In the genomic region with DNA sequence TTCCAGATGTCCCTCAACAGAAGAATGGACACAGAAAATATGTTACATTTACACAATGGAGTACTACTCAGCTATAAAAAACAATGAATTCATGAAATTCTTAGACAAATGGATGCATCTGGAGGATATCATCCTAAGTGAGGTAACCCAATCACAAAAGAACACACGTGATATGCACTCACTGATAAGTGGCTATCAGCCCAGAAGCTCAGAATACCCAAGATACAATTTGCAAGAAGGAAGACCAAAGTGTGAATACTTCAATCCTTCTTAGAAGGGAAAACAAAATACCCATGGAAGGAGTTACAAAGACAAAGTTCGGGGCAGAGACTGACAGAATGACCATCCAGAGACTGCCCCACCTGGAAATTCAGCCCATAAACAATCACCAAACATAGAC, we compare ENCODE assay signal across 1 mouse cellular context.
TF ChIP-seq lines count a peak whose summit lies in the region.

No protein-coding gene starts in this region.

TF ChIP-seq in MEL, 35 proteins besides CTCF, POLR2A, EP300 and RAD21:
- TF ChIP-seq TCF12 (IDR thresholded peaks at IDR 0.05; ENCODE audit: low read depth, low read length): peak; percentile 15; the same call in 1 of the 2 replicates
- TF ChIP-seq GATA1 (IDR thresholded peaks at IDR 0.05; ENCODE audit: low read depth, low read length): 0 out of 2 replicates have a peak, but pooled peaks have one; percentile 28
